Mouse (Mus musculus) liver, embryonic 13.5 days (tissue): ENCODE data around the gene Tfap2d. TPM values are rescaled to one million over a fixed set of nuclear protein-coding genes. Genes with fewer than 3 reads are reported as not detected.

Source experiments
- ATAC-seq: fragments of 200-750 bp; cut with Nextera tagmentation; 2 replicates; pipeline ENCODE4 v1.8.0; 2017; ENCODE audit warnings: low read depth, mild to moderate bottlenecking, moderate number of reproducible peaks, moderate library complexity
- DNase-seq: peaks from one replicate; pipeline ENCODE4 v3.0.0; 2022
- H3K27ac ChIP-seq: fragments of 300-500 bp; sonication (generic); 2 replicates; pipeline ENCODE4 v1.5.1; 2015; ENCODE audit warnings: moderate library complexity, mild to moderate bottlenecking, inconsistent platforms
- H3K27me3 ChIP-seq: fragments of 300-500 bp; sonication (generic); 2 replicates; pipeline ENCODE4 v1.6.1; 2015; ENCODE audit warnings: mild to moderate bottlenecking, inconsistent platforms
- H3K36me3 ChIP-seq: fragments of 300-500 bp; sonication (generic); 2 replicates; pipeline ENCODE4 v1.6.1; 2015; ENCODE audit warnings: mild to moderate bottlenecking, inconsistent platforms
- H3K4me1 ChIP-seq: fragments of 300-500 bp; sonication (generic); replicated peaks from 2 replicates; pipeline ENCODE4 v1.6.1; 2015; ENCODE audit warnings: inconsistent platforms
- H3K4me2 ChIP-seq: fragments of 300-500 bp; sonication (generic); 2 replicates; pipeline ENCODE4 v1.6.1; 2015; ENCODE audit warnings: inconsistent platforms, mild to moderate bottlenecking, moderate library complexity
- H3K4me3 ChIP-seq: fragments of 300-500 bp; sonication (generic); replicated peaks from 2 replicates; pipeline ENCODE4 v1.5.1; 2015; ENCODE audit warnings: mild to moderate bottlenecking, inconsistent platforms
- H3K9ac ChIP-seq: fragments of 300-500 bp; sonication (generic); 2 replicates; pipeline ENCODE4 v1.6.1; 2015; ENCODE audit warnings: mild to moderate bottlenecking, inconsistent platforms
- H3K9me3 ChIP-seq: fragments of 300-500 bp; sonication (generic); replicated peaks from 2 replicates; pipeline ENCODE4 v1.6.1; 2016; ENCODE audit warnings: inconsistent platforms
- WGBS: fragments of 180-500 bp; shearing (Covaris S2); methylation state at CpG from one replicate; pipeline ENCODE4 v1.1.7; 2015; ENCODE audit not compliant: insufficient replicate concordance; 5-methylcytosine and 5-hydroxymethylcytosine counted together
- polyA plus RNA-seq: library from polyadenylated mRNA; unstranded; fragments of >200 nt; fragmentation: Nextera tagmentation; extraction: Ambion mirVana; gene quantifications from 2 replicates; pipeline ENCODE4 v1.2.1, GENCODE M21; 2015

Tfap2d gene
- polyA plus RNA-seq, 1 experiment from 2014 or later, result 0.06 TPM

DNA sequence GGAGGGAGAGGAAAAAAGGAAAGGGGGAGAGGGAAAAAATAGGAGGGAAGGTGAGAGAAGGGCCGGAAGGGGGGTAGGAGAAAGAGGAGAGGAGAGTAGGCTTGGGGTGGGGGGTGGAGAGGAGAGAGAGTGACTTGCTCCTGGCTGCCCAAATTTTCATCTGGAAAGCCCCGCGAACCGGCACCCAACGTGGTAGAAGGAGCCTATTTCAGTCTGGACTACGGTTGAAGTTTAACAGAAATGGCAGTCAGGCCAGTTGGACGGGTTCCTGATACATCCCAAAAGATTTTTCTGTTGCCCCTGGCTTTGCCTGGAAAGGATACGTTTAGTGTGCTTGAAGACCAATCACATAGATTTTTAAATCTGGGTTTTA, 108.2 kb downstream of the Tfap2d start:
- no peak overlapping the region for H3K27ac ChIP-seq
- no peak for DNase-seq
- no peak overlapping the region for H3K9ac ChIP-seq
- H3K4me1 ChIP-seq, result no peaks in the 10 kb centered on the region
- 4% methylated on average over 8 of the region's 8 CpGs for WGBS
- peaks cover 88% of the 10 kb centered on the region for H3K27me3 ChIP-seq
- H3K4me3 ChIP-seq, result no peak overlapping the region
- H3K36me3 ChIP-seq, result no peaks in the 10 kb centered on the region
- no peak overlapping the region for H3K4me2 ChIP-seq
- ATAC-seq, result no peak
- H3K9me3 ChIP-seq, result no peaks in the 10 kb centered on the region

DNA sequence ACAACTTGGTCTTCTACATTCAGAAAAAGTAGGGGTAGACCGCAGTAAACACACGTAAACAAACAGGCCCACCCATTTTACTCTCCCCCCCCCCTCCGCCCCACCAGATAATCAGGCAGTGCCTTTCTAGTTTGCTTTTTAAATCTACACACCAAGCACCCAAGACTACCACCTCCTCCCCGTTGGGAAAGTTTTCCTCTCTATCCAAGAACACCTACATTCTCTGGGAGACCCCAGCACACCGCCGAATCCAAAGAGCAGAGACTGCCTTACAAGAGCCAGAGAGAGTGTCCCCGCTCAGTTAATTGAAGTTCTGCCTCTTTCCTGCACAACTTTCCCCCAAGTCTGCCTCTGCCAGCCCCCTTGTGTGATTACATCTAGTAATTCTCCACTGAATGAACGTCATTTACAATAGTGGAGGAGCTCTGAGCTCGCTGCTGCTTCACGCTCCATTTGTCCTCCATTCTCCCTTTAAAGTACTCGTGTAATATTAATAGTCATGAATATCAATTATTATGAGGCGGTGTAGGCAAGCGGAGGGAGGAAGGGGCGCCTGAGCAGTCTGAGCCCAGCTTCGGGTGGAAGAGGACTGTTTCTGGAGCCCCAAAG, 108.8 kb downstream of the Tfap2d start:
- H3K4me1 ChIP-seq, result no peaks in the 10 kb centered on the region
- no peaks in the 10 kb centered on the region for H3K36me3 ChIP-seq
- no peak for ATAC-seq
- 1% methylated on average over 15 of the region's 15 CpGs for WGBS
- no peaks in the 10 kb centered on the region for H3K9me3 ChIP-seq
- H3K9ac ChIP-seq, result no peak overlapping the region
- no peak overlapping the region for H3K4me2 ChIP-seq
- no peak overlapping the region for H3K4me3 ChIP-seq
- H3K27ac ChIP-seq, result no peak overlapping the region
- DNase-seq, result no peak
- peaks cover 92% of the 10 kb centered on the region for H3K27me3 ChIP-seq

DNA sequence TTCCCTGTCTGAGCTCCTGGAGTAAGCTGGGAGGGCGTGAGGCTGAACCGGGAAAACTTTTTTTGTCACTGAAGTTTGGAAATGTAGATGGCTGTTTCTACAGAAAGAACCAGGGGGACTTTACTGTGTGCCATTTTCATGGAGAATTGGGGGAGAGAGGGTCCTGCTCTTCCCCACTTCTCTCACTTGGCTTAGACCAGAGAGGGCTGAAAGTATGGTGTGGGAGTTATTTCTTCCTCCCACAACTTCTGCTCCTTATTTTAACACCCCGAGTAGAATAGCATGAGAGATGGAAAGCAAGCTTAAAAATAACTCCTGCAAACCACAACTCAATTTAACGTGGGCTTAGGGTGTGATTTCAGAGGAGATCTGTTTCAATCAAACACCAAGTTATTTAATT, 109.9 kb downstream of the Tfap2d start:
- no peaks in the 10 kb centered on the region for H3K4me1 ChIP-seq
- H3K27me3 ChIP-seq, result peaks cover 94% of the 10 kb centered on the region
- no peak overlapping the region for H3K4me2 ChIP-seq
- no peak overlapping the region for H3K9ac ChIP-seq
- no peak overlapping the region for H3K27ac ChIP-seq
- 3% methylated on average over 4 of the region's 4 CpGs for WGBS
- DNase-seq (no peak), ATAC-seq (no peak)
- H3K9me3 ChIP-seq, result no peaks in the 10 kb centered on the region
- no peaks in the 10 kb centered on the region for H3K36me3 ChIP-seq
- no peak overlapping the region for H3K4me3 ChIP-seq

DNA sequence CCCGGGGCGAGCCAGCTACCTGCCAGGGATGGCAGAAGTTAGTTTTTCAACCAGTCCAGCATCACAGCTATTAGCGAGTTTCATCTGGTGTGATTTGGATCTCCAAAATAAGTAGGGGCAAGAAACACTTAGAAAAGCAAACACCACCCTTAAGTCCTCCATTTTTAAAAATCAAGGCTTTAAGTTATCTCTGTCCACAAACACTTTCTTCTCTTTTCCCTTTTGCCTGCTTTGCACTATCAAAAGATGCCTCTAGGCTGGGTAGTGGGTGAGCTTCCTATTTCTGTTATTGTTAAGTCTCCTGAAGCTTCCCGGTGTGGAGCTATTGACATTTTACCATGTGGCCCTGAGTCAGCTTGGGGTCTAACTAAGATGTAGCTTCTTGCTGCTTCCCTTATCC, 110.3 kb downstream of the Tfap2d start:
- Histone ChIP-seq H3K4me1 (no peaks in the 10 kb centered on the region), H3K4me3 (no peak overlapping the region), H3K4me2 (no peak overlapping the region), H3K27ac (no peak overlapping the region), H3K9me3 (no peaks in the 10 kb centered on the region), H3K27me3 (peaks cover 95% of the 10 kb centered on the region), H3K9ac (no peak overlapping the region), H3K36me3 (no peaks in the 10 kb centered on the region)
- ATAC-seq, result no peak
- DNase-seq, result no peak
- under 1% methylated on average over 4 of the region's 4 CpGs for WGBS

DNA sequence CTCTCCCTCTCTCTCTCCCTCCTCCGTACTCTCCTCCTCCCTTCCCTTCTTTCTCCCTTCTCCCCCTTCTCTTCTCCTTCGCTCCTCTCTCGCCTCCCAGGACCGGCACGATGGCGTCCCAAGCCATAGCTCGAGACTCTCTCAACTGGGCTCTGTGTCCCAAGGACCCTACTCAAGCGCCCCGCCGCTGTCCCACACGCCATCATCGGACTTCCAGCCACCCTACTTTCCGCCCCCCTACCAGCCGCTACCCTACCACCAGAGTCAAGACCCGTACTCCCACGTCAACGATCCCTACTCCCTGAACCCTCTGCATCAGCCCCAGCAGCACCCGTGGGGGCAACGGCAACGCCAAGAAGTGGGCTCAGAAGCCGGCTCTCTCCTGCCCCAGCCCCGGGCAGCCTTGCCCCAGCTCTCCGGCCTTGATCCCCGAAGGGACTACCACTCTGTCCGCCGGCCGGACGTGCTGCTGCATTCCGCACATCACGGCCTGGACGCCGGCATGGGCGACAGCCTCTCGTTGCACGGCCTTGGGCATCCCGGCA, 111.1 kb downstream of the Tfap2d start:
- H3K27ac ChIP-seq, result no peak overlapping the region
- H3K36me3 ChIP-seq, result no peaks in the 10 kb centered on the region
- H3K9ac ChIP-seq, result no peak overlapping the region
- H3K4me1 ChIP-seq, result no peaks in the 10 kb centered on the region
- DNase-seq (no peak), ATAC-seq (no peak)
- peaks cover 94% of the 10 kb centered on the region for H3K27me3 ChIP-seq
- 6% methylated on average over 36 of the region's 36 CpGs for WGBS
- no peak overlapping the region for H3K4me2 ChIP-seq
- no peak overlapping the region for H3K4me3 ChIP-seq
- H3K9me3 ChIP-seq, result no peaks in the 10 kb centered on the region

Other genes starting within 250 kb of the Tfap2d start
- 0.03 and 0.10 TPM in 2 replicates for gene Tfap2b, start 105.9 kb downstream of the Tfap2d start, polyA plus RNA-seq